Mouse (Mus musculus) mouse trophoblast stem cell (cell line): ENCODE results near the gene Sult2b1.

Source experiments
- in situ Hi-C, 2 experiments: fragments of 300-500 bp; cut with MseI, MboI; formaldehyde crosslinking; loops; 2 replicates in 1 of 2; 3 replicates in 1 of 2; pipeline ENCODE4 v1.15.1; 2025

Sult2b1 gene

DNA sequence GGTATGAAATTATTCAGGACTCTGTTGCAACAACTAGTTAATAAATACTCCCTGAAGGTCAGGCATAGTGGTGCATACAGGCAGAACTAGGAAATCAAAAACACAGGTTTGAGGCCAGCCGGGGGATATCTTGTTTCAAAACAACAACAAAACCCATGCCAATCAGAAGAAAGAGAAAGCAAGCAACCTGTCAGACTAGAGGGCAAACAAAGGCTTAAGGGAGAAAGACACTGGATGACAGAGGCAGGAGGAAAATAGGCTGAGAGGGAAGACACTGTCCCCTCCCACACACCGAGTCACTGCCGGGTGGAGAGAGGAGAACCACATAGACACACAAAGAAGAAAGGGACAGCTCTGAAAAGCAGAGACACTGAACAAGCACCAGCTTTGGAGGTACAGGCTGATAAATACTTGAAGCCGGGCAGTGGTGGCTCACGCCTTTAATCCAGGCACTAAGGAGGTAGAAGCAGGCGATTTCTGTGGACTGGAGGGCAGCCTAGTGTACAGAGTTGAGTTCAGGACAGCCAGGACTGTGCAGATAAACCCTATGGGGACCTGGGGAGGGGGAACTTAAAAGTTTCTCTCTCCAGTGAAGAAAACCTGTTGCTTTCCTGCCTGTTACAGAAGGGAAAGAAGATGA, 70.5 kb downstream of the Sult2b1 start:
- in situ Hi-C loops: no loop called here

DNA sequence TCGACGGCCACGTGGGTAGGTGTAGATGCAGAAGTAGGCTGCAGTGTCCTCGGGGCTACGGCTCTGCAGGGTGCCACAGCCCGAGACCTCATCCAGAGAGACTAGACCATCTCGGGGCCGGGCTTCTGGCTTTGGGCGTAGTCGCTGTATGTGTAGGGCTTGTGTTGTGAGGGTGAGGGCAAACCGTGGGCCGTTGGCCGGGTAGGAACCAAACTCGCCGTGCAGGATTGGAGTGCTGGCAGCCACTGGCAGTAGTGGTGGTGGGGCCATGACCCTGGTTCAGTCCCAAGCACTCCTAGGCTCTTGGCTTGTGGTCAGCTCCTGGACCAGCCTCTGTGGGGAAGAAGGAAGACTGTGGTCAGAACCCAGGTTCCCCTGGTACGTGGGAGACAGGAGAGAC, 71.1 kb downstream of the Sult2b1 start:
- in situ Hi-C loops: no loop called here

DNA sequence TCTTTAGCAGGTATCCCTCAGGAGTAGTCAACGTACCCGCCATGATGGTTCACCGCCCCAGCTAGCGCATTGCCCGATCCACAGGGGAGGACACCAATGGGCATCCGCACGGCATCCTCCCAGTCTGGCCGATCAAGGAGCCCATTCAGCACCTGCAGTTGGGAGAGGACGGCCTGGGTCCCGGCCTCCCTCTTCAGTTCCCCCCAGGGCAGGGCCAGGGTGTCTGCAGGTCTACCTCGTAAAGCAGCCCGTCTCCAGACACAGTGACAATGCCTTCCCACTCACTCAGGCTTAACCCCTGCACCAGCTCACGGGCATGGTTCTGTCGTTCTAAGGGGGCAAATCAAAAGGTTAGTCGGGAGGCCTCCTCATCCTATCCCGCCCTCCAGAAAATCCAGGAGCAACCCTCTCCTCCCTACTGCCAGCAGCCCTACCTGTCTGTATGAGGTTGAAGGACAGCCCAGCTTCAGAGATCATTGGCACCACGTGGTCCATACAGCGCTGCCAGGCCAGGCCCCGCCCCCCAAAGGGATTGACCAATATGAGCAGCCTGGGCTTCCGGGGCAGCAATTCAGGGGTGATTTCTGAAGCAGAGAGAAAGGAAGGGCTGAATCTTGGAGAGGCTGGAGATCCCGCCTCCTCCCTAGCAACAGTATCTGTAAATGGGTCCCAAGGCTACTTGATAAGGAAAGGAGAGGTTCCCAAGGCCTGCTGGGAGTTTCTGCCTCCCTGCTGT, 72.3 kb downstream of the Sult2b1 start:
- in situ Hi-C loops: no loop called here

DNA sequence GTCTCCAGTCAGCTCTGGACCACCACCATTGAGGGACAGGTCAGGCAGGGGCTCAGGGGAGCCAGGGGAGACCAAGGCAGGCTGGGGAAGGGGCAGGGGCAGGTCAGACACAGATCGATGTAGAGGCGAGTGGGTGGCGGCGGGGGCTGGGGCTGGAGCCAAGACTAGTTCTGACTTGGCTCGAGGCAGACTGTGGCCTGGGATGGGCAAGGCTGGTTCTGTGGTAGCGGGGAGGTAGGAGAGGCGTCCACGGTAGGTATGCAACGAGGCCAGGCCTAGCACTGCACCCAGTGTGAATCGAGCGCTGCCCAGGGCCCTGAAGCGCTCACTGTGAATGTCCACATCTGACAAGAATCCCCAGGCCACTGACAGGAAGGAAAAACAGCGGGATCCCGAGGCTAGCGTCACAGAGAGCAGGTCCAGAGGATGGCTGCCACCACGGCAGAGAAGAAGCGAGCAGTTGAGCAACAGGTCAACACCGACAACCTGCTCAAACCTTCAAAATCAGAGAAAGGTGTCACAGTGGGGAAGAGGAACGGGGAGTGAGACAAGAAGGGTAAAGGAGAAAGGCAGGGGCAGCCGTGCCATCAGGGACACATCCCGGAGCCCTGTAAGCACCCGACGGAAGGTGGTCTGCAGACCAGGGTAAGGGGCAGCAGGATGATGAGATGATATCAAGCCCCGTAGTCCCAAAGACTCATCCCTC, 73.0 kb downstream of the Sult2b1 start:
- in situ Hi-C loops: no loop called here

DNA sequence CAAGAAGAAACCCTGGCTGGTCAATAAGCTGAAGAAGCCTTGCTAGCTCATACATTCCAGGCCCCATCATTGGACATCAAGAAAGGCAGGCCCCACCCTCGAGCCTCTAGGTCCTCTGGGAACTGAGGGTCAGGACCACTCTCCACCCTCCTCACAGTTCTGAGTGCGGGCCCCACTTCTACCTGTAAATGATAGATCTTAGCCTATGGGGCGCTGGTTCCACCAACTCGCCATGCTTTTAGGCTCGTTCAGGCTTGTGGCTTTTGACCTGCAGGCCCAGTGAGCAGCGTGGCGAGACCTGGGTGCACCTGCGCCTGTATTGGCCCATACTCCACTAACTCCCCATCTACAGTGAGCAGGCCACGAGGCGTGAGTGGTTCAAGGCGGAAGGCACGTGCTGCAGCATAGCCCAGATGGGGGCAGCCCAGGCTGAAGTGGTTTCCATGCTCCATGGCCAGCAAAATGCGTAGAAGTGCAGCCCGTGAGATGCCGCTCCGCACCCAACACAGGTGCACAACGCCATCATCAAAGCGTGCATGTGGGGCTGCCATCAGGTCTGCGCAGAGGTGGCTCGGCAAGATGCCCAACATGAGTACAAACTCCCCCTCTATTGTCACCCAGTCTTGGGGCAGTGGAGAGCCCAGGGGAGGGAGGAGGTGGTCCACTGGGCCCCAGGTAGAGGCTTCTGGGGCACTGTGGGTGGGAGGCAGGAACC, 73.8 kb downstream of the Sult2b1 start:
- in situ Hi-C loops: no loop called here

DNA sequence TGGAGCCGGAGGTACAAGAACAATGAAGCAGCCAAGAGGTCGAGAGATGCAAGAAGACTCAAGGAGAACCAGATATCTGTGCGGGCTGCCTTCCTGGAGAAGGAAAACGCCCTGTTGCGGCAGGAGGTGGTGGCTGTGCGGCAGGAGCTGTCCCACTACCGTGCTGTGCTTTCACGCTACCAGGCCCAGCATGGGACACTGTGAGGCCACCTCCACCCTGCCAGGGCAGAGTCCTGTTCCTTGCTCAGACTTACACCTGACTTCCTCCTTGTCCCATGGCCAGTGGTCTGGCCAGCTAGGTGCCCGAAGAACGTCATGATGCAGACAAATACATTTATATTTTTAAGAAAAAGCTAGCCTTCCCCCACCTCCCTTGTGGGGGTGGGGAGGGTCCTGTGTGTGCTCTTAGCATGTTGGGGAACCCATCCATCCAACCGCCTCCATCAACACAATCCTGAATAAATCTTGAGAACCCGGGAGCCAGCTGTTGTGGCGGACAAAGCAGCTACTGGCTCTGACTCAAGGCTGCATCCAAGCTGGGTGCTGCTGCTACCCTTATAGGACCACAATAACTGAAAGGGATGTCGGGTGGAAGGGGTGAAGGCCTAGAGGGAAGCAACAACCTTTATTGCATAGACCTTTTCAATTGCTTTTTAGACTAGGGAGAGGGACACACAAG, 74.7 kb downstream of the Sult2b1 start:
- in situ Hi-C loops: no loop called here

DNA sequence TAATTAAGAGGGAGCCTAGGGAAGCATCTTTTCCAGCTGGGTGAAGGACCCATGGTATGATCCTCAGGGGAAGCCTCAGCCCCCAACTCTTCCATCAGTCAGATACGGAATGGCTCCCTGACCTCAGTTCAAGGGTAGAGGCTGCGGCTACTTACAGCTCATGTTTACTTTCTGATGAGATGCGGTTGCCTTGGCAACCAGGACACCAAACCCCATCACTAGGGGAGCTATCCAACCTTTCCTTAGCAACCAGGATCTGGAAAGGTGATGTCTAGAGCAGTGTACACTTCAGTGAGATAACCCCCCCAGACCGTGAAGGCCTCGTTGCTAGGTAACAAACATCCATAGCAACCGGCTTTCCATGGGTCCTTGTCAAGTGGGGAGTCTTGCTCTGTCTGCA, 75.4 kb downstream of the Sult2b1 start:
- in situ Hi-C loops: no loop called here

DNA sequence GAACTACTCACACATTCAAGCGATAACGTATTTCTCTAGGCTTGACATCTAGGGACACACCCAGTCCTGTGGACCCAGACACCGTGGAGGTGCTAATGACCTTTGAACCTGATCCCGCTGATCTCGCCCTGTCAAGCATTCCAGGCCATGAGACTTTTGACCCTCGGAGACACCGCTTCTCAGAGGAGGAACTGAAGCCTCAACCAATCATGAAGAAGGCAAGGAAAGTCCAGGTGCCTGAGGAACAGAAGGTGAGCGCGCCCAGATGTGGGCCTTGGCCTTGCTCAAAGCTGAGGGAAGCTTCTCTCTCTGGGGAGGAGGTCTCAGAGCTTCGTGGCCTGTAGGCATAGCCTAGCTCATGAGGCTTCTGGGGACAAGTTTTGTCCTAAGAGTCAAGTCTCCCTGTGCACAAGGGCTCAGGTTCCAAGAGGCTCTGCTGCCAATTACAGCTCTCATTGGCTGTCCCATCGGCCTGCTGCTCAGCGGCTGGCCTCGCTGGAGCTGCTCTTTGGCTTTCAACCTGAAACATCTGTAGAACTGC, 76.2 kb downstream of the Sult2b1 start:
- in situ Hi-C loops: no loop called here

DNA sequence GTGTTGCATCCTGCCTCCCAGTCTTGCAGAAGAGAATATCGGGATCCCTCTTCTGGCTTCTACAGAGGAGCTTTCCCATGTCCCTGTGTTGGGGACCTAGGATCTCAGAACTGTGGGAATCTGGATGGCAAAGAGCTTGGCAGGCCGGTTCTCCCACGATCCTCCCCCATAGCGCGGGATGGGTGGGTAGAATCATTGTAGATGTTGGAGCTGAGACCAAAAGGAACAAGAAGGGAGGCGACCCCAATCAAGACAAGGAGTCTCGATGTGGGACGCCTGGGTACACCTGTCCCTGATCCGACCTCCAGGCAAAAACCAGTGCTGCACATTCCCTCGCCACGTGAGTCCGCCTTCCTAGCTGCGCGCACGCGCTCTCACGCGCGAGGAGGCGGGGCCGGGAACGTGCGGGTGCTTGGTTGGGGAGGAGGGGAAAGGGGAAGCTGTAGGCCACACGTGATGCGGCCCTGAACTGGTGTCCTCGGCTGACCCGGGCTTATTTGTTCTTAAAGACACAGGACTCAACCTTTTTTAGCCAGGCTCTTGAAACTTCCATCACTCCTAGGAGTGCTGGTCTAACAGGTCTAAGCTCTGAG, 77.0 kb downstream of the Sult2b1 start:
- in situ Hi-C loops: no loop called here

DNA sequence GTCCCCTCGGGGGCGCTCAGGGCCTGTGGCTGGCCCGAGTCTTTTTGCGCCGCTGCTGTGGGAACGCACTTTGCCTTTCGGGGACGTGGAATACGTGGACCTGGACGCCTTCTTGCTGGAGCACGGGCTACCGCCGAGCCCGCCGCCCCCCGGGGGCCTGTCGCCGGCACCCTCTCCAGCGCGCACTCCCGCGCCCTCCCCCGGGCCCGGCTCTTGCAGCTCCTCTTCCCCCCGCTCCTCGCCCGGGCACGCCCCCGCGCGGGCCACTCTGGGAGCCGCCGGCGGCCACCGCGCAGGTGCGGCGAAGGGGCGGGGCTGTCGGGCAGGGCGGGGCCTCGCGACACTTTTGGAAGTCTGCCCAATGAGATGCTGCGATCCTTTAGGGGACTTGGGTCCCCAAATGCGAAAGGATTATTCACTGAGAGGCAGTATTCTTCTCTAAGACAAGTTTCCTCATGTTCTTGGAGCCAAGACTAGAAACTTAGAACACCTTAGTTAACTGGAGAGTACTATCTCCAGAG, 77.7 kb downstream of the Sult2b1 start:
- in situ Hi-C loops: no loop called here

DNA sequence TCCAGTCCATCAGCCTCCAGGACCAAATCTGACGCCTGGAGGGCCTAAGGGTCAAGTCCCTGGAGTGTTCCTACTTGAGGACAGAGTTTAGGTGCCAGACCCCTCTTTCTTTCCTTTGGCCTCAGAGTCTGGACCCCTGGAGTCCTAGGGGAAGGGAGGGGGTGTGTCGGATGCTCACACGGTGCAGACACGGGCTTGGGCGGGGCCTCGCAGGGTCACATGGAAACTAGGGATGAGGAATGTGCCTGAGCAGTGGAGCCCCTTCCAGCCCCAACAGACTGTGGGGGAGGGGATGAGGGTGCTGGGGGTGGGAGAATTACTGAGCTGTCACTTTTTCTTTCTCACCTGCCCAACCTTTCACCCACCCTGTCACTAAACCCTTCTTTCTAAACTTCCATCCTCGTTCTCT, 78.6 kb downstream of the Sult2b1 start:
- in situ Hi-C loops: no loop called here

DNA sequence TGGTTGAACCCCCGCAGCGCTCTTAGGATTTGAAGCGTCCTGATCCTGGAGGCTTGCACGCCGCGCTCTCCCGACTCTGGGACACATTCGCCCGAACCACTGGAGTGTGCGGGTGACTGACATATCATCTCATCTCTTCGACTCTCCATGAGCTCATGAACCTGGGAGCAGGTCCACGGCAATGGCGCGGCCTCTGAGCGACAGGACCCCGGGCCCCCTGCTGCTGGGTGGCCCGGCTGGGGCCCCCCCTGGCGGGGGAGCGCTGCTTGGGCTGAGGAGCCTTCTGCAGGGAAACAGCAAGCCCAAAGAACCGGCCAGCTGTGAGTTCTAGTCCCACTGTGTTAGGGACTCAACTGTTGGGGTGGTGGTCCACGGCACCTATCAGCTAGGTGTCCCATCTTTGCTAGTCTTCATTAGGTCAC, 79.0 kb downstream of the Sult2b1 start:
- in situ Hi-C loops: no loop called here

DNA sequence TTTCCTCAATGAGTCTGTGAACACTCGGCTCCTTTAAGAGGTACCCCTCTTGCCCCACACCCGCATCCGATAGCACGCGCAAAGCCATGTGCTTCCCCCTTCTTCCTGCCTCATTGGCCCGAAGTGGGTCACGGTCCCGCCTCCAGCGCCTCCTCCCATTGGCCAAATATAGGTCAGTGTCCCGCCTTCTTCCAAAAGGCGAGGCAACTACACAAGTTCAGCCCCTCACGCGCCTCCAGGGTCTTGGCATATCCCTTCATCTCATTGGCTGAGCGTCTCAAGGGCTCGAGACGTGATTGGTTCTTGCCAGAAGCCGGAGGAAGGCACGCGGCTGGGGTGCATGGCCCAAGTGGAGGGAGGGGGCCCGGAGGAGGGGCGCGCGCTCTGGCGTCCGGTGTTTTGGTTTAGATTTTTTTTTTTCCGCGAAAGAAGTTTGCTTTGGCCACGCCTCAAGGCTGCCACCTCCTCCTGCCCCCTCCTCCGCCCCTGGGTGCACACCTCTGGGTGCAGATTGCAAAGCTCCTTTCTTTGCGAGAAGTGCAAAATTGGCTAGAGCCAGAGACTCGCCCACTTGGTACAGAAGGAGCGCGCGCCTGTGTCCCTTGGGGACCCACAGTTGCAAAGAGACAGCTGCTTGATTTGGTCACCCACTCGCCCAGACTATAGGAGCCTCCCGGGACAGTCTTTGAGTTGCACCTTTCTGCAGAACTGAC, 79.6 kb downstream of the Sult2b1 start, which contains the start of gene Dbp:
TSS of gene Dbp (plus strand) at position 359 of the 713 bp plus-strand sequence.
- in situ Hi-C loops: no loop called here

DNA sequence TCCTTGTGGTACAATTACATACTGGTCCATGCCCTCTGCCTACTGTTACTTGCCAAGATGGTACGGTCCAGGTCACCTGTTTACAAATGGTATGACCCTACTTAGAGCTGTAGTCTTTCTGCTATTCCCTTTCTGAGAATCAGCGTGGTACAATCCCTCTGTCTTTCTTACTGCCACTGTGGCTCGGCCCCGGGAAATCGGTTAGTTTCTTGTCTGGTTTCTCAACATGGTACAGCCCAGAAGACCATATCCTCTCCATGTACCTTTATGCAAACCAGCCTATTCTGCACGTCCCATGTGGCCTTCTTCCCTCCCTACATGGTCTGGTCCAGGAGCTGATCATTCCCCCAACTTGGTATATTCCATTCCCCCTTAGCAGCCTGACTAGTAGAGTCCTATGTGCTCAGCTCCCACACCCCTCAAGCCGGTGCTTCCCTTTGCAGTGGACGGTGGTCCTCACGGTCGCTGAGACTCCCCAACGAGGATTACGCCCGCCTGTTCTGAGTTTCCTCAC, 80.4 kb downstream of the Sult2b1 start:
- in situ Hi-C loops: no loop called here

DNA sequence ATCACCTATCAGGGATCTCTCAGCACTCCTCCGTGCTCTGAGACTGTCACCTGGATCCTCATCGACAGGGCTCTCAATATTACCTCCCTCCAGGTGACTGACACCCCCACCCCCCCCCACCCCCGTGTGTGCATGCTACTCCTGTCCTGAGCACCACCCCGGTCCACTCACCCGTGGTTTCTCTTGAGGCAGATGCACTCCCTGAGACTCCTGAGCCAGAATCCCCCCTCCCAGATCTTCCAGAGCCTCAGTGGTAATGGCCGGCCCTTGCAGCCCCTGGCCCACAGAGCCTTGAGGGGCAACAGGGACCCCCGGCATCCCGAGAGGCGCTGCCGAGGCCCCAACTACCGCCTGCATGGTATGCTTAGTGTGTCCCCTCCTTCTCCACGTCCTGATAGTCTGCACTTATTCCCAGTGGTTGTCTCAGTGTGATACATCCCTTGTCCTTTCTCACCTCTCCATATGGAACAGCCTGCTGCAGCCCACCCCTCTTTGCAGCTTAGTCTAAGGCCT, 80.9 kb downstream of the Sult2b1 start:
- in situ Hi-C loops: no loop called here

DNA sequence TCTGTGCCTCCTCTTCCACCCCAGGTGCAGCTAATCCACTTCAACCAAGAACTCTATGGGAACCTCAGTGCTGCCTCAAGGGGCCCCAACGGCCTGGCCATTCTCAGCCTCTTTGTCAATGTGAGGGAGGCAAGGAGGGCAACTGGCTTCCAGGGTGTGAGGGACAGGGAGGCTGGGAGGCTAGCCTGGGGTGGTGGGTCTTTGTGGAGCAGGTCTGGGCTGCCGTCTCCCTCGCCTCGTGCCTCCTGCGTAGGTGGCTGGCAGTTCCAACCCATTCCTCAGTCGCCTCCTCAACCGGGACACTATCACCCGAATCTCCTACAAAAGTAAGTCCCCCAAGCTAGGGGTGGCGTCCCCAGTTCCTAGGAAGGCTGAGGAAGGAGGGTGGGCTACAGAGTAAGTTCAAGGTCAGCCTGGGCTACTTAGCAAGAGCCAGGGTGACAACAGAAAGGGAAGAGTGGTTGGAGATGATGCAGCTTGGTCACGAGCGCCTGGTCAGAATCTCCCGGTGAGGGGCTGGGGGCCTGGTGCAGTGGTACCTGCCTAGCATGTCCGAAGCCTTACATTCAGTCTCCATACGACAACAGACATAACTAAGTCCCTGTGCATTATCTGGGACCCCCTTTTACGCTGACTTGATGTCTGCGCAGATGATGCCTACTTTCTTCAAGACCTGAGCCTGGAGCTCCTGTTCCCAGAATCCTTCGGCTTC, 81.5 kb downstream of the Sult2b1 start:
- in situ Hi-C loops: no loop called here

DNA sequence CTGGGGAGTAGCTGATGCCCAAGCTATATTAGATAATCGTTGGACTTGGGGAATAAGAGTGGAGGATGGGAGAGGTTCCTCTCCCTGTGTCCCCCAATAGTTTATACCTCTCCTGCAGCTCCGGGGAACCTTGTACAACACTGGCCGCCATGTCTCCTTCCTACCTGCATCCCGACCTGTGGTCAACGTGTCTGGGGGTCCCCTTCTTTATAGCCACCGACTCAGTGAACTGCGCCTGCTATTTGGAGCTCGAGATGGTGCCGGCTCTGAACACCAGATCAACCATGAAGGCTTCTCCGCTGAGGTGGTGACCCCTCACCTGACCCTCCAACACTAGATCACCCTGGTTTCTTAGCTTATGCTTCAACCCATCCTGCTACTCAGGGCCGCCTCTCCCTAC, 82.2 kb downstream of the Sult2b1 start:
- in situ Hi-C loops: no loop called here

DNA sequence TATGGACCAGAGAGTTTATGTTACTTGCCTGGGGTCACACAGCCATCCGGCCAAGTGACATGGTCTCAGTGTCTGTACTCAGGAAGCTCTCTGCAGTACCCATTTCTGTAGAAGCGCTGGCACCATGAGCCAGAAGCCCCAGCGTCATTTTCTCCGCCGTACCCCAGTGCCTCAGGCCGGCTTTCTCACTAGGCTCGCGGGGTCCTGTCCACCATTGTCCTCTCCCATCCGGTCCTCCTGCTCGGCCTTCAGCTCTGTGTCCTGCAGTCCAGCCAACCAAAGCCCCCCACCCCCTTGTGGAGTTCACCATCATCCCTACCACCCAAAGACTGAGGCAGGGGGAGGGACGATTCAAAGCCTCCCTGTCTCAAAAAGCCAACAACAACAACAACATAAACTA, 82.9 kb downstream of the Sult2b1 start:
- in situ Hi-C loops: no loop called here

DNA sequence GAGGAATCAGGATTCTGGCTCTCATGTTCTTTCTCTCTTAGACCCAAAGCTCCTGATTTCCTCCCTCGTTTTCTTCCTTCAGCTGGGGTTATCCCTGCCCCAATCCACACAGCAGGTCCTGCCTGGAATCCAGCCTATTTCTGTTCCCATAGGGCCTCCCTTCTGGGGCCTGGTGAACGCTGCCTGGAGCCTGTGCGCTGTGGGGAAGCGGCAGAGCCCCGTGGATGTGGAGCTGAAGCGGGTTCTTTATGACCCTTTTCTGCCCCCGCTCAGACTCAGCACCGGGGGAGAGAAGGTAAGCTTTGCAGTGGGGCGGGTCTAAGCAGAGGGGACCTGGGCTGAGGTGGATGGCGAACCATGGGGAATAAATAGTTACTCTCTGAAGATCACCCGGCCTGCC, 83.4 kb downstream of the Sult2b1 start:
- in situ Hi-C loops: no loop called here
